Mouse (Mus musculus) adrenal gland, adult (tissue): ENCODE measurements around the gene Irf7.
A peak's percentile ranks its signal among the peaks of the same experiment; 100 is the strongest.
"Not testable (repeated sequence)": the region's sequence is repeated elsewhere in the genome, so short reads cannot be mapped to it uniquely, and the experiment has no call there.

Experiments used
- DNase-seq, 2 experiments: peaks; one replicate each; pipeline ENCODE4 v3.0.0; 2022 to 2023; ENCODE audit warnings: low spot score in 1 of 2; ENCODE audit not compliant: inconsistent age in 2 of 2

Gene Irf7

DNA sequence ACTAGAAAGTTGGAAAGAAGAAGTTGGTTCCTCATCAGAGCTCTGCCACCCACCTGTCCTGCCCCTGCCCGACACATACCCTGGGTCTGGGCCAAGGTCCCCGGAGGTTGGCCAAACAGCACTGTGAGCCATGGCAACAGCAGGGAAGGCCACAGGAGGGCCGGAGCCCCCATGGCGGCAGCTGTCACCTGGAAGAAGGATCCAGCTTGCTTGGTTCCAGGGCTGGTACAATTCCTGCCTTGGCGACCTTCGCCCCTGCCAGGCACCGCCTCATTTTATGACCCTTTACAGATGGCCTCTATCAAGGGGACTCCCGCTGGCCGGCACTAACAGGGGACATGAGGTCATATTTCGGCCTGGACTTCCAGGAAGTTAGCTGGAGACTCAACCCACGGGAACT, 10.3 kb upstream of the Irf7 start, which contains the start of gene Cdhr5:
TSS of gene Cdhr5 (minus strand) at position 241 of the 400 bp plus-strand sequence.
- peak in 1 of 2 experiments; percentile 50 for DNase-seq

- no peak for DNase-seq
Measured at GRCm38 (mm10) chr7:141275356-141275755, 9.1 kb upstream of the Irf7 start.

GRCm38 (mm10) chr7:141270631-141271030, 4.3 kb upstream of the Irf7 start:
- no peak for DNase-seq

GRCm38 (mm10) chr7:141269273-141269545, 2.9 kb upstream of the Irf7 start:
- DNase-seq, result no peak

GRCm38 (mm10) chr7:141268466-141269272, 2.4 kb upstream of the Irf7 start:
- no peak for DNase-seq

- DNase-seq, result peak in 1 of 2 experiments; percentile 65
Measured at GRCm38 (mm10) chr7:141265411-141265738, 906 bp downstream of the Irf7 start.

- DNase-seq, result peak; percentile 67 to 79
Measured at GRCm38 (mm10) chr7:141264761-141265410, 1.4 kb downstream of the Irf7 start.

- DNase-seq, result no peak
Measured at GRCm38 (mm10) chr7:141264041-141264700, 2.1 kb downstream of the Irf7 start.

DNA sequence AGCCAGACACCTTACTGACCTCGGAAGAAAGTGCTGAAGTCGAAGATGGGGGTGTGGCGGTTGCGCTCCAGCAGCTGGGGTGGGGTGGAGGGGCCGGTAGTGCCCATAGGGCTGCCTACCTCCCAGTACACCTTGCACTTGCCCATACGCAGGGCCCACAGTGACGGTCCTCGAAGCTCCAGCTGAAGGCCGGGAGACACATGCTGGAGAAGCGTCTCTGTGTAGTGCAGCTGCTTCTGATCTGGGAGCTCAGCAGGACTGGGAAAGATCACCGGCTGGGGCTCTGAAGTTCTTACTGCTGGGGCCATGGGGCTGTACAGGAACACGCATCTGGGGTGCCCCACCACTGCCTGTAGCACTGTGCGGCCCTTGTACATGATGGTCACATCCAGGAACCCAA, 2.6 kb downstream of the Irf7 start:
- no peak for DNase-seq

DNA sequence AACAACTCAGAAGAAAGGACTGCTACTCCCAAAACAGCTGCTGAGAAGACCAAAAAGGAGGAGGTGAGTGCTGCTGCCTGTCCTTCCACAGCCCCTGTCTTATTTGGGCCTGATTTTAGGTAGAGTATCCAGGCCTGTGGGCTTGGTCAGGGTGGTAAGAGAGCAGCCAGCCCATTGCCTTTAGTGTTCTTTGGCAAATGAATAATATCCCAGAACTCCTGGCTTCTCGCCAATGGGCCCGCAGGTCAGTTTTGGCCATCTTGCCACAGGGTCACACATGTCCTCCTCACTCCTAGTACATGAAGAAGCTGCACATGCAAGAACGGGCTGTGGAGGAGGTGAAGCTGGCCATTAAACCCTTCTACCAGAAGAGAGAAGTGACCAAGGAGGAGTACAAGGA, 4.8 kb downstream of the Irf7 start:
- peak in 1 of 2 experiments; percentile 61 for DNase-seq

GRCm38 (mm10) chr7:141256159-141256558, 10.1 kb downstream of the Irf7 start:
- no peak for DNase-seq

DNA sequence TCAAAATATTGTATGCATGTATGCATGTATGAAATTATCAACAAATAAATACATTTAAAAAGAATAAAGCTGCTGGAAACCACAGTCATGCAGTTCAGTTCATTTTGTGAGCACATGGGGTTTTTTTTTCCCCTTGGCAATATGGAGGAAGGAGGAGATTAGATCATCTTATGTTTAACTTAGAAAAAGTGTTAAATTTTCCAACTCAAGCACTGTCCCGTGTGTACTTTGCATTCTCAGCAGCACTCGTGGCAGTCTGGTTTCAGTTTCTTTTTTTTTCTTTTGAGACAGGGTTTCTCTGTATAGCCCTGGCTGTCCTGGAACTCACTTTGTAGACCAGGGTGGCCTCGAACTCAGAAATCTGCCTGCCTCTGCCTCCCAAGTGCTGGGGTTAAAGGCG, 15.8 kb downstream of the Irf7 start:
- not testable (repeated sequence) for DNase-seq

GRCm38 (mm10) chr7:141231551-141231950, 34.7 kb downstream of the Irf7 start:
- no peak for DNase-seq

DNA sequence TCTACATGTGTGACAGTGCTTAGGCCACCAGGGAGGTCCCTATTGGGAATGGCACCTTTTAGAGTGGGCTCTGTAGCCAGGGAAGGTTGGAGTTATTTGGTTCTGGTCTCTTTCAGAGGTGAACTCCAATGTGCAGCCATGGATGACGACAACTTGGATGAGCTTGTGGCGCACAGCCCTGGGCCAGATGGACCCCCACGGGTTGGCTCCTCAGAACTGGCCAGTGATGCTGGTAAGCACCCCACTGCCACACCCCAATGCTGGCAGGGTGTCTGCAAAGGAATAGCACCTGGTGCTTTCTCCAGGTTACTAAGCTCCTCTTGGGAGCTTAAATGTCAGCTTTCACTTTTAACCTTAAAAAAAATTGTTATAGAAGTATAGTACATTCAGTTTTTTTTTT, 35.2 kb downstream of the Irf7 start:
- no peak for DNase-seq

DNA sequence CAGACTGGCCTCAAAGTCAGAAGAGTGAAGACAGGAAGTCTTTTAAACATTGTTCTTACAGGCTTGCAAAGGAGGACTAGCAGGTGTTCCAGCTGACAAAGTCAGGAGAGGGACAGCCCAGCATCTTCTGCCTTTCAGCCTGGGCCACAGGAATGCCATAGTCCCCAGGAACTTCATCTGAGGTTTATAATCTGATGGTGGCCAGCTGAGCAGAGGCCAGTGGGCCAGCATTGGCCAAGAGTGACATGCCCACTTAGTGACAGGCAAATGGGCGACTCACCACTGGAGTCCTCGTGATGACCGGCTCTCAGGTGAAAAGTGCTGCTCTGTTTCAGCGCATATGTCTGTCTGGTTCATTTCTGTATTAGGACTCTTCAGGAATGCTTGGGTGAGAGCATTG, 35.7 kb downstream of the Irf7 start:
- DNase-seq, result peak in 1 of 2 experiments; percentile 29

- no peak for DNase-seq
Measured at GRCm38 (mm10) chr7:141229702-141230101, 36.6 kb downstream of the Irf7 start.

- peak; percentile 91 to 98 for DNase-seq
Measured at GRCm38 (mm10) chr7:141228279-141229067, 37.8 kb downstream of the Irf7 start, which contains the start of gene Phrf1. Phrf1 (plus strand) TSS chr7:141228784.

DNA sequence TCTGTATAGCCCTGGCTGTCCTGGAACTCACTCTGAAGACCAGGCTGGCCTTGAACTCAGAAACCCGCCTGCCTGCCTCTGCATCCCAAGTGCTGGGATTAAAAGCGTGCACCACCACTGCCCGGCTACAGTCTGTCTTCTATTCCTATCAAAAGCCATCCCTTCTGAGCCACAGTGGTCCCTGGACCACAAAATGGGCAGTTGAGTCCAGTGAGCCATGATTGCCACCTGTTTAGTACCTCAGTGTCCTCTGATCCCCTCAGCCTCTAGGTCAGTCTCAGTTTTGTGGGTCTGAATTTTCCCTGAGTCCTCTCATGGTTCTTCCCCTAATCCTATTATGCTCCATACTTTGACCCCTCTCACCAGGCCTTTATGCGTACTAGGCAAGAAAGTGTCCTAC, 38.5 kb downstream of the Irf7 start:
- DNase-seq, result no peak

DNA sequence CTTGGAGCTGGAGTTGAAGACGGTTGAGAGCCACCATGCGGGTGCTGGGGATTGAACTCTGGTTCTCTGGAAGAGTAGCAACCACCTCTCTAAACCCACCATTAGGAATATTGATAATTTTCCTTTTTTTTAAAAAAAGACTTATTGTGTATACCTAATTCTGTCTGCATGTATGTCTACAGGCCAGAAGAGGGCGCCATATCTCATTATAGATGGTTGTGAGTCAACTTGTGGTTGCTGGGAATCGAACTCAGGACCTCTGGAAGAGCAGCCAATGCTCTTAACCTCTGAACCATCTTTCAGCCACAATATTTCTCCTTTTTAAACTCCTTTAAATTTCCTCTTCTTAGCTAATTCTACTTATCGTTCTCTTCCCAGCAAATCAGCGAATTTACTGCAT, 39.7 kb downstream of the Irf7 start:
- no peak for DNase-seq

DNA sequence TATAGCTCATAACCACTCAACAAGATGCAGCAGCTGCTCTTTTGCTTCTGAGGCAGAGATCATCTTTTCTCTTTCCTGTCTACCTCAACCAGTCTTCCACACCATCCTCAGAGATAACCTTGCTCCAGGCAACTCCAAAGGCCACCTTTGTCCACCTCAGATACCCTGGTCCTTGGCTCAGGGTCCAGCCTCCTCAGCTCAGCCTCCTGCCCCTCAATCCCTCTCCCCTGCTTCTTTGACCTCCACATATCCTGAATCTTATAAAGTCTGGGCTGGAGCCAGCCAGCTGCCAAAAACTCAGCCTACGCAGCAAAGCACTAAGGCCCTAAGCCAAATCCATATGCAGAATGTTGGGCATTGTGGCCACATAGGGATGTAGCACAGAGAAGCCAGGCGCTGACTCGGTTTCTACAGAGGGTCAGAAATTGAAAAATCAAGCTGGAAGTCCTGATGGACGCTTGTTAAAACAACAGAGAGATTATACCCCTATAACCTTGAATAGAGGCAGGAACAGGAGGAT, 43.5 kb downstream of the Irf7 start:
- peak in 1 of 2 experiments; percentile 61 for DNase-seq

DNA sequence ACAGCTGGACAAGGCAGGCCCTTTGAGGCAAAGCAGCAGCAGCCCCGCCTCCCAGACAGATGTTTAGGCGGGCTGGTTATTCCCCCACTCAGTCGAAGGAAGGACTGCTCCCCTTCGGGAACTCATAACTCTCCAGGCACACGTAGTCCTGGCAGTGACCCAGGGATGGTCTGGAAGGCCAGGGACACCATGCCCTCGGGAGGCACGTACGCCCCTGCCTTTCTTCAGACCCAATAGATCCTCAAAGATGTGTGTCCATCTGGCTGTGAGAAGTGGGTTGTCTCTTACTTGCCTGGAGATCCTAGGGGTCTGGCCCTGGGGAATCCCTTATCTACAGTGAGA, 44.2 kb downstream of the Irf7 start:
- no peak for DNase-seq
